Mouse (Mus musculus) kidney, embryonic 14.5 days (tissue): ENCODE data around the gene Pde9a. TPM values are rescaled to one million over a fixed set of nuclear protein-coding genes. Genes with fewer than 3 reads are reported as not detected.

ENCODE experiments used
- ATAC-seq: fragments of 200-750 bp; cut with Nextera tagmentation; 2 replicates; pipeline ENCODE4 v1.8.0; 2017; ENCODE audit warnings: moderate number of reproducible peaks, mild to moderate bottlenecking, moderate TSS enrichment, moderate library complexity; ENCODE audit not compliant: low FRiP score, low TSS enrichment
- H3K27ac ChIP-seq: fragments of 300-500 bp; sonication (generic); 2 replicates; pipeline ENCODE4 v1.5.1; 2014; ENCODE audit warnings: low read depth, mild to moderate bottlenecking, low read length, moderate library complexity, mixed read lengths
- H3K27me3 ChIP-seq: fragments of 300-500 bp; sonication (generic); 2 replicates; pipeline ENCODE4 v1.6.1; 2014; ENCODE audit warnings: mild to moderate bottlenecking, low read length; ENCODE audit not compliant: control insufficient read depth, insufficient read depth
- H3K36me3 ChIP-seq: fragments of 300-500 bp; sonication (generic); 2 replicates; pipeline ENCODE4 v1.6.1; 2014; ENCODE audit warnings: low read length, mixed read lengths; ENCODE audit not compliant: control insufficient read depth, insufficient read depth
- H3K4me1 ChIP-seq: fragments of 300-500 bp; sonication (generic); 2 replicates; pipeline ENCODE4 v1.6.1; 2014; ENCODE audit warnings: low read length, mixed read lengths; ENCODE audit not compliant: control insufficient read depth, insufficient read depth
- H3K4me2 ChIP-seq: fragments of 300-500 bp; sonication (generic); replicated peaks from 2 replicates; pipeline ENCODE4 v1.6.1; 2014; ENCODE audit warnings: low read depth, mild to moderate bottlenecking, low read length
- H3K4me3 ChIP-seq: fragments of 300-500 bp; sonication (generic); 2 replicates; pipeline ENCODE4 v1.5.1; 2014; ENCODE audit warnings: mild to moderate bottlenecking, low read length
- H3K9ac ChIP-seq: fragments of 300-500 bp; sonication (generic); 2 replicates; pipeline ENCODE4 v1.6.1; 2014; ENCODE audit warnings: low read depth, mild to moderate bottlenecking, low read length, moderate library complexity
- H3K9me3 ChIP-seq: fragments of 300-500 bp; sonication (generic); 2 replicates; pipeline ENCODE4 v1.6.1; 2016; ENCODE audit warnings: low read length; ENCODE audit not compliant: control insufficient read depth
- WGBS: fragments of 180-500 bp; shearing (Covaris S2); extraction: QIAGEN DNeasy Blood & Tissue Kit; methylation state at CpG from one replicate; pipeline ENCODE4 v1.1.7; 2014; 5-methylcytosine and 5-hydroxymethylcytosine counted together
- polyA plus RNA-seq: library from polyadenylated mRNA; unstranded; fragments of >200 nt; fragmentation: Nextera tagmentation; extraction: Ambion mirVana; gene quantifications from 2 replicates; pipeline ENCODE4 v1.2.1, GENCODE M21; 2014

Gene Pde9a
- polyA plus RNA-seq, 1 experiment from 2014 or later = 37.6 TPM

DNA sequence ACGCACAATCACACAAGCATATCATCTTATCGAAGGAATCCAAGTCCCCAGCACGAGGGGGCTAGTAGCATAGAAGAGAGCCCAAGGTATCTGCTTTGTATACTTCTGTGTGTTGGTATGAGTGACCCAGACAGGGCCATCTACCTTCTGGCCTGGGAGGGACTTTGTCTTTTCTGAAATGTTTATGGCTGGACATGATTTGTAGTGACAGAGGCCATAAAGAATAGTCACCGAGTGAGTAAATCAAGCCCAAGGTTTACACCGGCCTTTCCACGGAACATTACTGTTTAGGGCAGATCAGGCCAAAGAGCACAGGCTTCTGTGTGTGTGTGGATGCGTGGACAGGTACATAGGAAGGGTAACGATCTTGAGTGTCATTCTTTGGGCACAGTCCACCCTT lies 6.1 kb upstream of the Pde9a start:
- Histone ChIP-seq H3K4me2 (no peak overlapping the region), H3K27ac (no peak overlapping the region), H3K9ac (no peak overlapping the region), H3K36me3 (no peaks in the 10 kb centered on the region), H3K4me1 (peaks cover 9% of the 10 kb centered on the region), H3K27me3 (peaks cover 11% of the 10 kb centered on the region), H3K9me3 (no peaks in the 10 kb centered on the region), H3K4me3 (no peak overlapping the region)
- peak; percentile 37; the same call in 1 of the 2 replicates for ATAC-seq
- 26% methylated on average over 8 of the region's 8 CpGs for whole genome bisulfite sequencing

DNA sequence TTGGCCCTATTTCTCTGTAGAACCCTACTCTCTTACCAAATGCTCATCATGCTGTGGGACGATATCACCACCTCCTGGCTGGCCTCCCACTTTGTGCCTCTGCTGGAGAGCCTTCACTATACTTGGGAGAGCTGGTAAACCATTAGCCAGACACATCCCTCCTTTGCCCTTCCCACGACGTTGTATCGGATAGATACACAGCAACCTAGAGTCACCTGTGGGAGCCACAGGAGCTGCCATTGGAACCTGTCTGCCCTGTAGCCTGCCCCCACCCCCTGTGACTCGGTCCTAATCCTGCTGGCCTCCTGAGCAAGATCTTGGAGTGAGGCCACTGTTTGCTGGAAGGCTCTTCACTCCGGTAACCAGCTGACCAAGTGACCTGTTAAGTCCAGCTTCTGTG lies 2.7 kb upstream of the Pde9a start:
- H3K36me3 ChIP-seq = no peaks in the 10 kb centered on the region
- peaks cover 33% of the 10 kb centered on the region for H3K4me1 ChIP-seq
- no peak overlapping the region for H3K27ac ChIP-seq
- no peak overlapping the region for H3K4me2 ChIP-seq
- H3K9ac ChIP-seq = no peak overlapping the region
- ATAC-seq = no peak
- H3K27me3 ChIP-seq = peaks cover 11% of the 10 kb centered on the region
- 62% methylated on average over 6 of the region's 6 CpGs for WGBS
- no peaks in the 10 kb centered on the region for H3K9me3 ChIP-seq
- H3K4me3 ChIP-seq = no peak overlapping the region

- H3K4me1 ChIP-seq = peaks cover 33% of the 10 kb centered on the region
- H3K9ac ChIP-seq = no peak overlapping the region
- peak; percentile 48; the same call in 1 of the 2 replicates for ATAC-seq
- WGBS = 2% methylated on average over 8 of the region's 8 CpGs
- H3K27ac ChIP-seq = peak overlapping the region; percentile 21; the same call in 1 of the 2 replicates
- no peaks in the 10 kb centered on the region for H3K36me3 ChIP-seq
- no peak overlapping the region for H3K4me3 ChIP-seq
- peaks cover 11% of the 10 kb centered on the region for H3K27me3 ChIP-seq
- H3K4me2 ChIP-seq = peak overlapping the region; percentile 96
- H3K9me3 ChIP-seq = no peaks in the 10 kb centered on the region
Measured at GRCm38 (mm10) chr17:31384968-31385627, 912 bp upstream of the Pde9a start.

DNA sequence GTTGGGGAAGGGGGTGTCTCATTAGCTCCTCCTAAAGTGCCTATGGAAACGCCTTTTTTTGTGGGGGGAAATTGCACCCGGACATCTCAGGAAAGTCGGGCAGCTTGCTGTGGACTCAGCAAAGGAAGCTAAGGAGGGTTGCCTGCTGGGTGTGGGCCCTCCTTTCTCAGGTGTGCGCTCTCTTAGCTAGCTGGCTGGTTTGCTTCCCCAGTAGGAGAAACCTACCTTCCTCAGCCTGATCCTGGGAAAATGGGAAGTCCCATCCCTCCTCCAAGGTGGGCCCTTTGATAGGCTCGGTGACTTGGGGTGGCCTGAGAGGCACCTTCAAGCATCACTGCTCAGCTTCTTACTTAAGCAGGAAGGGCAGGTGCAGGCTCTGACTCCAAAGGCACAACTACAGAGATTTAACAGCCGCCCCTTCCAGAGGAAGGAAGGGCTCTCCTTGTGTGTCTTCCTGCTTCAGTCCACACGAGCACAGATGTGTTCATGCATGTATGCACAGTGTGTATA lies 811 bp downstream of the Pde9a start:
- H3K9ac ChIP-seq = peak overlapping the region; percentile 76
- H3K27ac ChIP-seq = 0 out of 2 replicates have a peak overlapping the region, but pooled peaks have one; percentile 24
- ATAC-seq = no peak
- 6% methylated on average over 7 of the region's 7 CpGs for WGBS
- H3K4me3 ChIP-seq = peak overlapping the region; percentile 83
- peaks cover 37% of the 10 kb centered on the region for H3K4me1 ChIP-seq
- H3K4me2 ChIP-seq = peak overlapping the region; percentile 96
- H3K9me3 ChIP-seq = no peaks in the 10 kb centered on the region
- H3K36me3 ChIP-seq = no peaks in the 10 kb centered on the region
- H3K27me3 ChIP-seq = peaks cover 11% of the 10 kb centered on the region

DNA sequence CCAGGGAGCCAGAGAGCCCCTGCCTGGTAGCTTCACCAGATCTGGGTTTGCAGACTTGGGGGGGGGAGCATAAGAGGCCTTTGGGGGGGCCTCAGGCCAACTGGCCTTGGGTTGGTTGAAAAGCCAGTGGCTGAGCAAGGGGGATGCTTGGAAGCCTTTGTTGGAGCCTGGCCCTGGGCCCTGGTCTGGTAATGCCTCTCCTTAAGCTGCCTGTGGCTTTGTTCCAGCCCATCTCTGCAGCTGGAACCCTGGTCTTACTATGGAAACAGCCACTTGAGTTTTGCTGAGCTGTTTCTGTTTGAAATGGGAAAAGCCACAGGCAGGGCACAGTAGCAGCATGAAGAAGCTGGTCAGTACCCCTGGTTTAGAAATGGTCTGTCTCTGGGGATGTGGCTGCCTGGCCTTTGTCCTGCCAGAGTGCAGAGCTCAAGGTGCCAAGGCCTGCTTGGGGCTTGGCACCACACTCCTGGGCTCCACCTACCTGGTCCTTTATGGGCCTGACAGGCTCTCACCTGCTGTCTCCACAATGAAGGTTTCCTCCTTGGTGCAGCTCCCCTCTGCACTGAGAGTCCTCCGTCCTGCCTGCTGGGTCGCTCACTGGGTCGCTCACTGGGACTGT lies 3.5 kb downstream of the Pde9a start:
- H3K9me3 ChIP-seq = no peaks in the 10 kb centered on the region
- no peak overlapping the region for H3K4me3 ChIP-seq
- no peak for ATAC-seq
- no peak overlapping the region for H3K9ac ChIP-seq
- no peak overlapping the region for H3K4me2 ChIP-seq
- WGBS = 90% methylated on average over 3 of the region's 3 CpGs
- no peaks in the 10 kb centered on the region for H3K27me3 ChIP-seq
- H3K4me1 ChIP-seq = peaks cover 40% of the 10 kb centered on the region
- H3K27ac ChIP-seq = no peak overlapping the region
- no peaks in the 10 kb centered on the region for H3K36me3 ChIP-seq

DNA sequence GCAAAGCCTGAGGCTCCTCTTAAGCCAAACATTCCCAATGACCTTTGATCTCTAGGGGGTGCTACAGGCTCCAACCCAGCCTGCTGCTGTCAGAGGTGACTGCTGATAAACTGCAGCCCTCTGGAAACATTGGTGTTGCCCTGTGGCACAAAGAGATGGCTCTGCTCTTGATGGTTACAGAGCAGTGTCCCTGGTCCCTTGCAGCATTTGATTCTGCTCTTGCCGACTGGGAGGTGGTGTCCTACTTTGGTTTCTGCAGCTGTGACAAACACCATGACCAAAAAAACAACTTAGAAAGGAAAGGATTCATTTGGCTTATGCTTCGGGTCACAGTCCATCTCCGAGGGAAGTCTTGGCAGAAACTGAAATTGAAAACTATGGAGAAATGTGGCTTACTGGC lies 5.5 kb downstream of the Pde9a start:
- Histone ChIP-seq H3K4me3 (no peak overlapping the region), H3K4me1 (peaks cover 30% of the 10 kb centered on the region), H3K9ac (no peak overlapping the region), H3K27ac (no peak overlapping the region), H3K9me3 (no peaks in the 10 kb centered on the region), H3K36me3 (no peaks in the 10 kb centered on the region), H3K4me2 (no peak overlapping the region), H3K27me3 (no peaks in the 10 kb centered on the region)
- WGBS = 52% methylated on average over 3 of the region's 3 CpGs
- ATAC-seq = no peak

DNA sequence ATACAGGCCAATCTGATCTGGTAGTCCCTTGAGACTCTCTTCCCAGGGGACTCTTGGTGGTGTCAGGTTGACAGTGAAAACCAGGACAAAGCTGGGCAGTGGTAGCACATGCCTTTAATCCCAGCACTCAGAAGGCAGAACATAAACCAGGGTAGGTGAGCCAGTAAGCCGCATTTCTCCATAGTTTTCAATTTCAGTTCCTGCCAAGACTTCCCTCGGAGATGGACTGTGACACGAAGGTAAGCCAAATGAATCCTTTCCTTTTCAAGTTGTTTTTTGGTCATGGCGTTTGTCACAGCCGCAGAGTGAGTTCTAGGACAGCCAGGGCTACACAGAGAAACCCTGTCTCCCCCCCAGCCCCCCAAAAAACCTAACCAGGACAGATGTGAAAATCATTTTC lies 6.0 kb downstream of the Pde9a start:
- Histone ChIP-seq H3K27me3 (no peaks in the 10 kb centered on the region), H3K4me3 (no peak overlapping the region), H3K27ac (no peak overlapping the region), H3K36me3 (no peaks in the 10 kb centered on the region), H3K4me1 (peaks cover 24% of the 10 kb centered on the region), H3K9ac (no peak overlapping the region), H3K4me2 (no peak overlapping the region), H3K9me3 (no peaks in the 10 kb centered on the region)
- WGBS = 81% methylated on average over 5 of the region's 5 CpGs
- no peak for ATAC-seq

DNA sequence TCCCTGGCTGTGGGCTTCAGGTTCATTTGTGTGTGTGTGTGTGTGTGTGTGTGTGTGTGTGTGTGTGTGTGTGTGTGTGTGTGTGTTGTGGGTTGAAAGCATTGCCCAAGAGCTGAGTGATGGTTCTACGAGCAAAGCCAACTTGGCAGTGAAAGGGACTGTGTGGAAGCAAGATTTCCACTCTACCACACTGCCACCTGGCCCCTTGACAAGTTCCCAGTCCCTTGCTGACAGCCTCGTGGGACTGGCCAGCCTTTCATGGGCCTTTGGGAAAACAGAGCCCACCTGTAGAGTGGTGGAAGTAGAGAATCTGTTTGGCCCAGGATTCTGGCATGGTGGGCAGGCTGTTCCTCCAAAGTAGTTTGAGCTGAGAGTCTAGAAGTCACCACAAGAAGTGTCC lies 7.8 kb downstream of the Pde9a start:
- Histone ChIP-seq H3K9me3 (no peaks in the 10 kb centered on the region), H3K27me3 (no peaks in the 10 kb centered on the region), H3K27ac (no peak overlapping the region), H3K4me3 (no peak overlapping the region), H3K9ac (no peak overlapping the region), H3K4me1 (peaks cover 13% of the 10 kb centered on the region; the same call in 1 of the 2 replicates), H3K4me2 (no peak overlapping the region), H3K36me3 (no peaks in the 10 kb centered on the region)
- 81% methylated on average over 2 of the region's 2 CpGs for WGBS
- no peak for ATAC-seq

DNA sequence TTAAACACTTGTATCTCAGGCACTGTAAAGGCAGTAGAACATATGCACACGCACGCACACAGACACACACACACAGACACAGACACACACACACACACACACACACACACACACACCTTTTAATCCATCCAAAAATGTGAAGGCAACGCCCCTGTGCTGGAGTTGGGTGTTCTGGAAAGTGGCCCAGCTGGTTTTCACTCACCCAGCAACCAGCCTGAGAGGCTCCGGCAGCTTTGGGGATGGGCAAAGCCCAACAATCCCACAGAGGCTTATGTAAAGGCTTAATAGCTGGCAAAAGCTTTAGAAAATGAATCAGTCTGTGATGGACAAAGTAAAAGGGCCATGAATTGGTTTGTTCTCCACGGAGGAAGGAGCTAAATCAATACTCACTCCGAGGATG lies 14.3 kb downstream of the Pde9a start:
- H3K27me3 ChIP-seq = no peaks in the 10 kb centered on the region
- no peak for ATAC-seq
- H3K4me2 ChIP-seq = no peak overlapping the region
- no peaks in the 10 kb centered on the region for H3K9me3 ChIP-seq
- no peaks in the 10 kb centered on the region for H3K36me3 ChIP-seq
- H3K9ac ChIP-seq = no peak overlapping the region
- 84% methylated on average over 6 of the region's 6 CpGs for WGBS
- H3K27ac ChIP-seq = no peak overlapping the region
- H3K4me3 ChIP-seq = no peak overlapping the region
- peaks cover 9% of the 10 kb centered on the region for H3K4me1 ChIP-seq
